Mouse (Mus musculus) heart, embryonic 15.5 days (tissue): ENCODE results near the gene Slc9a3. TPM values are rescaled to one million over a fixed set of nuclear protein-coding genes. Genes with fewer than 3 reads are reported as not detected.

Experiments used
- ATAC-seq: fragments of 200-750 bp; cut with Nextera tagmentation; replicated peaks from 2 replicates; pipeline ENCODE4 v1.8.0; 2017; ENCODE audit warnings: low read depth, moderate TSS enrichment; ENCODE audit not compliant: insufficient number of reproducible peaks, insufficient read depth, low FRiP score
- H3K27ac ChIP-seq: fragments of 300-500 bp; sonication (generic); 2 replicates; pipeline ENCODE4 v1.5.1; 2015; ENCODE audit warnings: mild to moderate bottlenecking, inconsistent platforms
- H3K27me3 ChIP-seq: fragments of 300-500 bp; sonication (generic); 2 replicates; pipeline ENCODE4 v1.6.1; 2015; ENCODE audit warnings: inconsistent platforms
- H3K36me3 ChIP-seq: fragments of 300-500 bp; sonication (generic); 2 replicates; pipeline ENCODE4 v1.6.1; 2015; ENCODE audit warnings: mild to moderate bottlenecking, inconsistent platforms
- H3K4me1 ChIP-seq: fragments of 300-500 bp; sonication (generic); replicated peaks from 2 replicates; pipeline ENCODE4 v1.6.1; 2015; ENCODE audit warnings: inconsistent platforms
- H3K4me2 ChIP-seq: fragments of 300-500 bp; sonication (generic); 2 replicates; pipeline ENCODE4 v1.6.1; 2015; ENCODE audit warnings: inconsistent platforms, mild to moderate bottlenecking, moderate library complexity
- H3K4me3 ChIP-seq: fragments of 300-500 bp; sonication (generic); 2 replicates; pipeline ENCODE4 v1.5.1; 2015; ENCODE audit warnings: mild to moderate bottlenecking, inconsistent platforms
- H3K9ac ChIP-seq: fragments of 300-500 bp; sonication (generic); 2 replicates; pipeline ENCODE4 v1.6.1; 2015; ENCODE audit warnings: mild to moderate bottlenecking, inconsistent platforms
- H3K9me3 ChIP-seq: fragments of 300-500 bp; sonication (generic); replicated peaks from 2 replicates; pipeline ENCODE4 v1.6.1; 2016; ENCODE audit warnings: inconsistent platforms
- WGBS: fragments of 180-500 bp; shearing (Covaris S2); methylation state at CpG from one replicate; pipeline ENCODE4 v1.1.7; 2015; ENCODE audit warnings: mixed read lengths; 5-methylcytosine and 5-hydroxymethylcytosine counted together
- polyA plus RNA-seq: library from polyadenylated mRNA; unstranded; fragments of >200 nt; fragmentation: Nextera tagmentation; extraction: Ambion mirVana; gene quantifications from 2 replicates; pipeline ENCODE4 v1.2.1, GENCODE M21; 2015

The Slc9a3 gene
- 0.09 TPM in 1 of 2 replicates, not detected in the other for polyA plus RNA-seq

- no peak for ATAC-seq
- no peaks in the 10 kb centered on the region for H3K9me3 ChIP-seq
- peak within 1 kb of the TSS; percentile 82 for H3K4me2 ChIP-seq
- peaks cover 10% of the 10 kb centered on the region for H3K4me1 ChIP-seq
- peak within 1 kb of the TSS; percentile 34 for H3K9ac ChIP-seq
- no peaks in the 10 kb centered on the region for H3K36me3 ChIP-seq
- H3K27ac ChIP-seq, result no peak within 1 kb of the TSS
- peaks cover 49% of the 10 kb centered on the region for H3K27me3 ChIP-seq
- H3K4me3 ChIP-seq, result peak within 1 kb of the TSS; percentile 44
- under 1% methylated on average over 35 of the region's 35 CpGs for WGBS
These were observed at the start of gene Slc9a3 for GRCm38 (mm10) chr13:74121141-74121602. Gene Slc9a3 (plus strand): TSS chr13:74121457.

- no peak for ATAC-seq
- Histone ChIP-seq H3K9ac (no peak overlapping the region), H3K4me2 (no peak overlapping the region), H3K27me3 (peaks cover 2% of the 10 kb centered on the region), H3K4me3 (no peak overlapping the region), H3K36me3 (no peaks in the 10 kb centered on the region), H3K4me1 (no peaks in the 10 kb centered on the region), H3K9me3 (no peaks in the 10 kb centered on the region), H3K27ac (no peak overlapping the region)
- 72% methylated on average over 3 of the region's 3 CpGs for WGBS
These were observed 49.5 kb upstream of the Slc9a3 start for GRCm38 (mm10) chr13:74071714-74072113.

GRCm38 (mm10) chr13:74073369-74073768 lies 47.9 kb upstream of the Slc9a3 start:
- H3K9ac ChIP-seq, result no peak overlapping the region
- ATAC-seq, result no peak
- H3K9me3 ChIP-seq, result no peaks in the 10 kb centered on the region
- 80% methylated on average over 7 of the region's 7 CpGs for WGBS
- H3K36me3 ChIP-seq, result no peaks in the 10 kb centered on the region
- no peak overlapping the region for H3K4me2 ChIP-seq
- no peak overlapping the region for H3K4me3 ChIP-seq
- H3K4me1 ChIP-seq, result no peaks in the 10 kb centered on the region
- peaks cover 2% of the 10 kb centered on the region for H3K27me3 ChIP-seq
- no peak overlapping the region for H3K27ac ChIP-seq

- Histone ChIP-seq H3K27me3 (no peaks in the 10 kb centered on the region), H3K27ac (no peak overlapping the region), H3K9me3 (no peaks in the 10 kb centered on the region), H3K4me2 (no peak overlapping the region), H3K4me1 (peaks cover 8% of the 10 kb centered on the region; the same call in 1 of the 2 replicates), H3K9ac (no peak overlapping the region), H3K4me3 (no peak overlapping the region), H3K36me3 (no peaks in the 10 kb centered on the region)
- 52% methylated on average over 3 of the region's 3 CpGs for WGBS
- ATAC-seq, result no peak
These were observed 31.0 kb upstream of the Slc9a3 start for GRCm38 (mm10) chr13:74090265-74090664.

- Histone ChIP-seq H3K4me3 (no peak overlapping the region), H3K27ac (no peak overlapping the region), H3K27me3 (no peaks in the 10 kb centered on the region), H3K9ac (no peak overlapping the region), H3K4me1 (peaks cover 19% of the 10 kb centered on the region), H3K36me3 (no peaks in the 10 kb centered on the region), H3K4me2 (no peak overlapping the region), H3K9me3 (no peaks in the 10 kb centered on the region)
- 49% methylated on average over 2 of the region's 2 CpGs for WGBS
- no peak for ATAC-seq
These were observed 25.3 kb upstream of the Slc9a3 start for GRCm38 (mm10) chr13:74095936-74096335.

- Histone ChIP-seq H3K4me1 (peaks cover 16% of the 10 kb centered on the region), H3K4me3 (no peak overlapping the region), H3K9me3 (no peaks in the 10 kb centered on the region), H3K4me2 (no peak overlapping the region), H3K9ac (no peak overlapping the region), H3K27ac (no peak overlapping the region), H3K36me3 (no peaks in the 10 kb centered on the region), H3K27me3 (no peaks in the 10 kb centered on the region)
- 28% methylated on average over 2 of the region's 2 CpGs for WGBS
- peak; percentile 44; the same call in 1 of the 2 replicates for ATAC-seq
These were observed 24.4 kb upstream of the Slc9a3 start for GRCm38 (mm10) chr13:74096715-74097363.

GRCm38 (mm10) chr13:74098913-74099312 lies 22.3 kb upstream of the Slc9a3 start:
- Histone ChIP-seq H3K27me3 (no peaks in the 10 kb centered on the region), H3K4me1 (peaks cover 11% of the 10 kb centered on the region), H3K9ac (no peak overlapping the region), H3K4me2 (no peak overlapping the region), H3K4me3 (no peak overlapping the region), H3K27ac (peak overlapping the region; percentile 60), H3K9me3 (no peaks in the 10 kb centered on the region), H3K36me3 (no peaks in the 10 kb centered on the region)
- WGBS, result 50% methylated on average over 6 of the region's 6 CpGs
- peak; percentile 68; the same call in 1 of the 2 replicates for ATAC-seq

GRCm38 (mm10) chr13:74102108-74102830 lies 19.0 kb upstream of the Slc9a3 start:
- H3K36me3 ChIP-seq, result no peaks in the 10 kb centered on the region
- H3K4me1 ChIP-seq, result peaks cover 9% of the 10 kb centered on the region
- H3K9me3 ChIP-seq, result no peaks in the 10 kb centered on the region
- no peak overlapping the region for H3K9ac ChIP-seq
- no peak overlapping the region for H3K4me3 ChIP-seq
- no peaks in the 10 kb centered on the region for H3K27me3 ChIP-seq
- ATAC-seq, result no peak
- H3K4me2 ChIP-seq, result no peak overlapping the region
- H3K27ac ChIP-seq, result no peak overlapping the region
- WGBS, result 80% methylated on average over 8 of the region's 8 CpGs

- H3K27me3 ChIP-seq, result no peaks in the 10 kb centered on the region
- ATAC-seq, result no peak
- no peak overlapping the region for H3K4me3 ChIP-seq
- H3K36me3 ChIP-seq, result no peaks in the 10 kb centered on the region
- H3K27ac ChIP-seq, result no peak overlapping the region
- no peaks in the 10 kb centered on the region for H3K9me3 ChIP-seq
- H3K4me1 ChIP-seq, result peaks cover 13% of the 10 kb centered on the region
- H3K9ac ChIP-seq, result no peak overlapping the region
- WGBS, result 72% methylated on average over 4 of the region's 4 CpGs
- no peak overlapping the region for H3K4me2 ChIP-seq
These were observed 18.2 kb upstream of the Slc9a3 start for GRCm38 (mm10) chr13:74102831-74103582.

- H3K27me3 ChIP-seq, result no peaks in the 10 kb centered on the region
- no peak for ATAC-seq
- H3K36me3 ChIP-seq, result no peaks in the 10 kb centered on the region
- no peaks in the 10 kb centered on the region for H3K9me3 ChIP-seq
- no peak overlapping the region for H3K9ac ChIP-seq
- H3K4me1 ChIP-seq, result peaks cover 7% of the 10 kb centered on the region
- WGBS, result 72% methylated on average over 7 of the region's 7 CpGs
- H3K4me2 ChIP-seq, result no peak overlapping the region
- no peak overlapping the region for H3K27ac ChIP-seq
- H3K4me3 ChIP-seq, result no peak overlapping the region
These were observed 16.8 kb upstream of the Slc9a3 start for GRCm38 (mm10) chr13:74104417-74104816.

- H3K9me3 ChIP-seq, result no peaks in the 10 kb centered on the region
- no peaks in the 10 kb centered on the region for H3K36me3 ChIP-seq
- H3K4me2 ChIP-seq, result no peak overlapping the region
- WGBS, result 69% methylated on average over 2 of the region's 2 CpGs
- H3K9ac ChIP-seq, result no peak overlapping the region
- ATAC-seq, result no peak
- H3K27ac ChIP-seq, result 0 out of 2 replicates have a peak overlapping the region, but pooled peaks have one; percentile 12
- H3K4me3 ChIP-seq, result no peak overlapping the region
- H3K27me3 ChIP-seq, result no peaks in the 10 kb centered on the region
- peaks cover 5% of the 10 kb centered on the region; the same call in 1 of the 2 replicates for H3K4me1 ChIP-seq
These were observed 13.8 kb upstream of the Slc9a3 start for GRCm38 (mm10) chr13:74107410-74107809.
